Mouse (Mus musculus) adrenal gland (tissue): ENCODE measurements around the gene Ptges2.

Source experiments
- intact Hi-C: fragments of 180-260 bp; cut with DNase I; formaldehyde crosslinking; loops from one replicate; pipeline ENCODE4 v1.15.1; 2025

Ptges2 gene

DNA sequence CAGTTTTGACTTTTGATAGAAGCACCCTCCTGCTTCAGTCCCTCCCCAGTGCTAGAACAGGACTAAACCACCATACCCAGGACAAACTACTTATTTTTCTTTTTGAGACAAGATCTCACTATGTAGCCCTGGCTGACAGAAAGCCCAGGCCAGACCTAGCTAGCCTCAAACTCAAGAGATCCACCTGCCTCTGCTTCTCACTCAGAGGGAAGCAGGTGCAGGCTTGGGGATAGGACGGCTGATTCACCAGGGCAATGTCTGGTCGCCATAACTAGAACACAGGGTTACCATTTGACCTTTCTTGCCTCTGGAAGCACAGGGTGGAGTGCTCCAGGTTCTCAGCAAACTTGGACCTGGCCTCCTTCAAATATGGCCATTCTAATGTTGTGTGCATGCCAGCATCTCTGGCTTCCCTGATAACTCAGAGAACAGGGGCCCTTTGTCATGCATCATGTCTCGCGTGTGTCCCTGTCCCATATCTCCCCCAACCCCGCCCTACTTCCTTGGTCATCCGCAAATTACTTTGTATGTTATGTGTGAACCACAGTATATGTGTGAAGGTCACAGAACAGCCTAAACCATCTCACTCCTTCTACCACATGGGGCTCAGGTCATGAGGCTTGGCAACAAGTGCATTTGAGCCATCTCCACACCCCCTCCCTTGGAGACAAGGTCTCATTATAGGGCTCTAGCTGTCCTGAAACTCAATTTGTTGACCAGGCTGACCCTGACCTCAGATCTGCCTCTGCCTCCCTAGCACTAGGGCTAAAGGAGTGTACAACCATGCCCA is 17.2 kb downstream of the Ptges2 start:
- intact Hi-C loops, result no loop called here

GRCm38 (mm10) chr2:32413936-32414335 is 18.2 kb downstream of the Ptges2 start:
- intact Hi-C loops, result no loop called here

DNA sequence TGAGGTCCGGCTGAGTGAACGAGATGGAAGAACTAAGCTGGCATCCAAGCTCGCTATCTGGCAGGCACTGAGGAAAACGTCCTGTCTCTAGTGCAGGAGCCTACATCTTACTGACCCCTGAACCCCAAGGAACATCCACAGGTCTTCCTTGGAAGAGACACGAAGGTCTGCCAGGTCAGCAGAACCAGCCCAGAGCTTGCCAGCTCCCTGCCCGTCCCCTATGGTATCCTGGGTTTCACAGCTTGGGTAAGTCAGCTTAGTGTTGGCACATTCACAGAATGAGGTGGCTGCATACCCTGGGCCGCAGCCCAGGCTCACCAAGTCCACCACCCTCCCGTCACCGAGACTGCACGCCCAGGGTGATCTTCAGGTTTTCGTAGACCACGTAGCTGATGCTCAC is 20.1 kb downstream of the Ptges2 start:
- intact Hi-C loops, result loop anchor here (5.0 kb wide), 1 partner anchor 42 kb away; no protein-coding TSS in a partner anchor

DNA sequence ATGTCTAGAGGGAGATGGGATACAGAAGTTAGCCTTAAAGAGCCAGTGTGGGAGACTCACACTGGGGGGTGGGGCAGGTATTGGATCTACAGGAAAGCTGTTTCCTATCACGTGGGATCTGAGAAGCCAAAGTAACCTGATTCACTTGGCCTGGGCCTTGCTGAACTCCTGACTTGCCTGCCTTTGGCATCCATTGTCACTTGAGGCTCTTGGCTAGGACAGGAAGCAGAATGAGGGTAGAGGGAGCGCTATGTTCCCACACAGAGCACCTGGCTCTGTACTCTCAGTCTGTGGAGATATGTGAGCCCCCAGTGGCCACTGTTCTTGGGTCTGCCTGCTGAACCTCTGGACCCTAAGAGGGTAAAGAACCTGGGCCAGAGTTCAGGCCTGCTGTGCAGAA is 20.9 kb downstream of the Ptges2 start:
- intact Hi-C loops, result loop anchor here (5.0 kb wide), 1 partner anchor 41 kb away; no protein-coding TSS in a partner anchor

DNA sequence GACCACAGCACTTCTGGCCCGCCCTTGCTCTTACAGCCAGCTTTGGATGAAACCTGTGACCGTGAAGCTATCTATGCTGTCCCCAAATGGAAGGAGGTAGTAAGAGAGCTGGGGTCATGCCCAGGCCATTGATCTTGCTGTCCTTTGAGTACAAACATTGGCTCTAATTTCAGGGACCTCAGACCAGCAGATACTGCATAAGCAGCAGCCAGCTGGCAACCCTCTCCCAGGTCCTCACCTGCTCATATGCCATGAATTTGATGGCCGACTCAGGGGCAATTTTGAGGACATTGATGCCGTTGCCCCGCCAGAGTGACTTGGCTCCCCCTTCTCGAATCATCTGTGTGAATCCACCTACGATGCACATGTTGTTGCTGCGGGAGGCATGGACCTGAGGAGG is 21.8 kb downstream of the Ptges2 start:
- intact Hi-C loops, result loop anchor here (5.0 kb wide), 1 partner anchor 40 kb away; no protein-coding TSS in a partner anchor

GRCm38 (mm10) chr2:32418430-32419151 is 22.9 kb downstream of the Ptges2 start:
- intact Hi-C loops, result loop anchor here (5.0 kb wide), 1 partner anchor 39 kb away; no protein-coding TSS in a partner anchor

GRCm38 (mm10) chr2:32419359-32419758 is 23.7 kb downstream of the Ptges2 start:
- intact Hi-C loops, result loop anchor here (5.0 kb wide), 1 partner anchor 38 kb away; no protein-coding TSS in a partner anchor

DNA sequence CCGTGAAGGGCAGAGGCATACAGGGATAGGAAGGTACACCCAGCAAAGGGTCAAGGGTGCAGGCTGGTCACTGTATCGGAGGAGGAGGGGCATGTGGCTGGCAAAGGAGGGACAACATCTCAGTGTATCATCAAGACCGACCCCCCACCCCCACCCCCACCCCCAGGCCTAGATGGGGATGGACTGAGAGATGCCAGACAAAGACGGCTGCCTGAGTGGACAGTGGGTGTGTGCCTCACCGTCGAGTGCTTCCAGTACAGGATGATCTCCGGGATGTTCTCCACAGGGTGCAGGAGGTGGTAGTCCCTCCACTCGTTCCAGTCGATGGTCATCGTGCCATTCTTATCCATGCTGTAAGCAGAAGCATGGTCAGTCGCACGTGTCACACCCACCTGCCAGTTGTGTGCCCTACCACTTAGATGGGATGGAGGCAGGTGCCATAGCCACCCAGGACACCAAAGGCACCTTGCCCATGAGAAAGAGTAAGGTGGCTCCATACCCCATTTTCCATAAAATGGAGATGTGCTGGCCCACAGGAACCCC is 24.4 kb downstream of the Ptges2 start:
- intact Hi-C loops, result no loop called here

GRCm38 (mm10) chr2:32420647-32421046 is 25.0 kb downstream of the Ptges2 start:
- intact Hi-C loops, result no loop called here

DNA sequence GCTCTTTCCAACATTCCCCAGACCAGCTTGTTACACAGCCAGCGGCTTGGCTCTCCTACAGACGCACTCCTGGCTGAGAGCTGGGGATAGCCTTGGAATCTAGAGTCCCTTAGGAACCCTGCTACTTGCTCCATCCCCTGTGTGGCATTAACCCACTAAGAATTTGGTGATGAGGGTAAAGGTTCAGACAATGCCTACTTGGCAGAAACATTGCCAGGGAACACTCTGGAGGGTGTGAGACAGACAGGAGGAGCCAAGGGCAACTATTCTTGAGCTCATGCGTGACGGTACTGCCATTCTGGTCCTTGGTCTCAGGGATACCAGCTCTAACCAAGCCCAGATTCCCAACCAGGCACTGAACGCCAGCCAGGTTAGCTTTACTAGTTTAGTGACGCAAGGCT is 26.2 kb downstream of the Ptges2 start:
- intact Hi-C loops, result no loop called here

- intact Hi-C loops, result no loop called here
Observed at GRCm38 (mm10) chr2:32423481-32424331, 28.0 kb downstream of the Ptges2 start.

- intact Hi-C loops, result no loop called here
Observed at GRCm38 (mm10) chr2:32424796-32425195, 29.1 kb downstream of the Ptges2 start.

- intact Hi-C loops, result no loop called here
Observed at GRCm38 (mm10) chr2:32425568-32425967, 29.9 kb downstream of the Ptges2 start.

DNA sequence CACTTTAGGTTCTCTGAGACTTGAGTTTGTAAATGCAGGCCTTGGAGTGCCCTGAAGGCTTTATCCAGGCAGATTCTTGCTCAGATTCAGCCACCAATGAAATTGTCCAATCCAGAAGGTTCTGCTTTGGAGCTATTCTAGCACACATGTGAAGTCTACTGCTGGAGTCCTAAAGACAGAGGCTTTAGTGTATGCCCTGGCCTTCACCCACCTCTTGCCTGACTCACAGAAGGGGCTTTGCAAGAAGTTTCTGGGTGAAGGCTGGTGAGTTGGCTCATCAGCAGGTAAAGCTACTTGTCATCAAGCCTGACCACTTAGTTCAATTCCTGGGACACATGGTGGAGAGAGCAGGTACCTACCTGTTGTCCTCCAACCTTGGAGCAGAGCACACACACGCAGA is 30.4 kb downstream of the Ptges2 start:
- intact Hi-C loops, result no loop called here

DNA sequence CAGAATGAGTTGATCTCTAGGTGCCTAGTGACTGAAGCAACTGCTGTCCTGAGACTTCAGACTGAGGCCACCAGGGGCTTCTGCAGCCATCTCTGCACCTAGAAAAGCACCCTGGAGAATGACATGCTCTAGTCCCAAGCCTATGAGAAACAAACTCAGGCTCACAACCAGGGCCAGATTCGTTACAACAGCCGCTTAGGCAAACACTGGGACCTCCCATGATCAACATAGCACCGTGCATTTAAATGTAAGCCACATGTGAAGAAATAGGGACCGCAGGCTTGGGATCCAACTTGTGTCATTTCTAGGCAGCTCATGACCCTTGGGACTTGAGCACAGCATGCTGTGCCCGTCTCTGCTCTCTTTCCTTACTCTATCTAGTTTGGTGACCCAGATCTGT is 32.0 kb downstream of the Ptges2 start:
- intact Hi-C loops, result no loop called here

DNA sequence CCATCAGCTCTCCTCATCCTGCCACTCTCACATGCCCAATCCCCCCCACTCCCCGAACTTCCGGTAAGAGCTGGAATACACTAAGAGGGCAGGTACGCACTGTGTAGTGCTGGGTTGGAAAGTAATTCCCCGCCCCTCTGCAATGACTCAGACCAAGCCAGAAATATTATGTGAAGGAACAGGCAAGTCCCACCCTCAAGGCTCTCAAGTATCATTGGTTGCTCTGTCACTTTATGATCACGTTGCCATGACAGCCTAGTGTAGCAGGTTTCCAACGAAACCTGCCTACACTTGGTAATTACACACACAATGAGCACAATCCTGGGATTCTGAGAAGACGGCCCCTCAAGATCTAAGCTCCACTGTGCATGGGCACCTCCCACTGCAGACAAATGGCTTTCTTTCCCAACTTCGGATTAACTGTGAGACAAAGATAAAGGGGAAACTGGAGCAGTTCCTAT is 32.6 kb downstream of the Ptges2 start:
- intact Hi-C loops, result no loop called here

GRCm38 (mm10) chr2:32429215-32429891 is 33.7 kb downstream of the Ptges2 start:
- intact Hi-C loops, result no loop called here

- intact Hi-C loops, result no loop called here
Observed at GRCm38 (mm10) chr2:32430701-32431676, 35.3 kb downstream of the Ptges2 start.

- intact Hi-C loops, result no loop called here
Observed at GRCm38 (mm10) chr2:32436686-32437372, 41.1 kb downstream of the Ptges2 start.
